In the genomic region with DNA sequence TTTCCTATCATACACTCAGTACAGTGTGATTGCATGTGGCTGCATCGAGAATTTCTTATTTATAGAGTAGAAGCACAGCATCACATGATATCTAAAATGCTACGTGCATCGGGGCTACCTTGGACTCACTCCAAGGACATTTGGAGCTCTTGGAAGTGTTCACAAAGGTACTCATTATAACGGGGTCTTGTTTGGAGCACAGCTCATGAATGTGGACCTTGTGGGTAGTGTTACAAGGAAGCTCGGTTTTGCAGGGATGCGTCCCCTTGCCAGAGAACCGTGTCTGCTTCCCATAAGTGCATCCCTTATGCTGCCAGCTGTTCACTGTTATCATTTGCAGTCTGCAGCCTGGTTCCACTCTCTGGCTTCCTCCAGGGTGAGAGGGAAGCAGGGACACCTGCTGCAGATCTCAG, we compare ENCODE assay signal across 8 mouse cellular contexts.
DNase-seq lines count a peak whose midpoint lies in the region; ATAC-seq lines count a peak whose summit lies in the region.

No protein-coding gene starts in this region.

- no peak overlapping the region for H3K4me3 ChIP-seq in limb, embryonic 13.5 days
- H3K4me3 ChIP-seq in limb, embryonic 10.5 days, result no peak overlapping the region
- H3K4me3 ChIP-seq in embryonic facial prominence, embryonic 11.5 days (ENCODE audit: low read depth, low read length), result no peak overlapping the region

- WGBS in limb, embryonic 13.5 days, result 43% methylated on average over 7 of the region's 7 CpGs
- 80% methylated on average over 7 of the region's 7 CpGs for WGBS in limb, embryonic 10.5 days
- 47% methylated on average over 7 of the region's 7 CpGs for WGBS in embryonic facial prominence, embryonic 11.5 days

- no peaks in the 10 kb centered on the region for H3K36me3 ChIP-seq in limb, embryonic 13.5 days
- no peaks in the 10 kb centered on the region for H3K36me3 ChIP-seq in limb, embryonic 10.5 days
- no peaks in the 10 kb centered on the region for H3K36me3 ChIP-seq in embryonic facial prominence, embryonic 11.5 days (replicated peaks; ENCODE audit: control insufficient read depth, insufficient read depth, low read depth, low read length)

- H3K4me1 ChIP-seq in limb, embryonic 13.5 days, result no peaks in the 10 kb centered on the region; the same call in 1 of the 2 replicates
- H3K4me1 ChIP-seq in limb, embryonic 10.5 days, result 0 out of 2 replicates have a peak, but pooled peaks cover 2% of the 10 kb centered on the region
- H3K4me1 ChIP-seq in embryonic facial prominence, embryonic 11.5 days (ENCODE audit: control insufficient read depth, insufficient read depth, low read length), result no peaks in the 10 kb centered on the region

- no peak overlapping the region for H3K9ac ChIP-seq in limb, embryonic 13.5 days
- no peak overlapping the region for H3K9ac ChIP-seq in embryonic facial prominence, embryonic 11.5 days (replicated peaks; ENCODE audit: low read length)

- no peaks in the 10 kb centered on the region for H3K27me3 ChIP-seq in limb, embryonic 13.5 days
- H3K27me3 ChIP-seq in limb, embryonic 10.5 days (ENCODE audit: low read depth, poor library complexity, severe bottlenecking), result no peaks in the 10 kb centered on the region
- H3K27me3 ChIP-seq in embryonic facial prominence, embryonic 11.5 days (ENCODE audit: control insufficient read depth, insufficient read depth, low read length), result no peaks in the 10 kb centered on the region

- peak; percentile 64; the same call in 1 of the 2 replicates for ATAC-seq in limb, embryonic 13.5 days (ENCODE audit: low FRiP score, low read depth)
- 0 out of 2 replicates have a peak, but pooled peaks have one; percentile 62 for ATAC-seq in embryonic facial prominence, embryonic 11.5 days (replicated peaks; ENCODE audit: insufficient number of reproducible peaks, low FRiP score, low TSS enrichment, low read depth)
- no peak for ATAC-seq in erythroid progenitor cell, adult 5-6 weeks (replicated peaks; ENCODE audit: low FRiP score, poor library complexity, severe bottlenecking)

- DNase-seq in limb, embryonic 10.5 days (ENCODE audit: low spot score), result no peak
- peak; percentile 33 for DNase-seq in embryonic facial prominence, embryonic 11.5 days (ENCODE audit: low spot score)
- DNase-seq in layer of hippocampus, adult 18-20 months (ENCODE audit: low spot score in 2 of 2), result peak; percentile 37 to 75
- peak; percentile 16 for DNase-seq in lung, postnatal 14 days
- DNase-seq in adrenal gland, postnatal 10 days, result no peak
- no peak for DNase-seq in adipocyte (ENCODE audit: low spot score)

- H3K4me2 ChIP-seq in limb, embryonic 13.5 days (replicated peaks), result 0 out of 2 replicates have a peak overlapping the region, but pooled peaks have one; percentile 2
- H3K4me2 ChIP-seq in embryonic facial prominence, embryonic 11.5 days (ENCODE audit: low read depth, low read length), result no peak overlapping the region

- H3K27ac ChIP-seq in limb, embryonic 13.5 days, result no peak overlapping the region
- no peak overlapping the region for H3K27ac ChIP-seq in limb, embryonic 10.5 days
- no peak overlapping the region for H3K27ac ChIP-seq in embryonic facial prominence, embryonic 11.5 days (replicated peaks; ENCODE audit: low read depth, low read length)

- H3K9me3 ChIP-seq in limb, embryonic 13.5 days, result no peaks in the 10 kb centered on the region
- H3K9me3 ChIP-seq in limb, embryonic 10.5 days (replicated peaks), result no peaks in the 10 kb centered on the region
- no peaks in the 10 kb centered on the region for H3K9me3 ChIP-seq in embryonic facial prominence, embryonic 11.5 days (replicated peaks; ENCODE audit: control insufficient read depth, low read length)

Comparison
In these comparisons a context has a peak if more than half of its experiments do, and no peak if none do; other contexts are left out.
1. DNase-seq: peak in embryonic facial prominence, embryonic 11.5 days (single experiment), layer of hippocampus, adult 18-20 months (2 of 2) and lung, postnatal 14 days (single experiment); none in limb, embryonic 10.5 days (single experiment), adrenal gland, postnatal 10 days (single experiment) and adipocyte (single experiment).